Mouse (Mus musculus) kidney, postnatal 4 days (tissue): ENCODE measurements around the gene Rgma.

ENCODE experiments used
- DNase-seq, 2 experiments: peaks; one replicate each; pipeline ENCODE4 v3.0.0; 2021; ENCODE audit warnings: mixed read lengths in 2 of 2

The Rgma gene

DNA sequence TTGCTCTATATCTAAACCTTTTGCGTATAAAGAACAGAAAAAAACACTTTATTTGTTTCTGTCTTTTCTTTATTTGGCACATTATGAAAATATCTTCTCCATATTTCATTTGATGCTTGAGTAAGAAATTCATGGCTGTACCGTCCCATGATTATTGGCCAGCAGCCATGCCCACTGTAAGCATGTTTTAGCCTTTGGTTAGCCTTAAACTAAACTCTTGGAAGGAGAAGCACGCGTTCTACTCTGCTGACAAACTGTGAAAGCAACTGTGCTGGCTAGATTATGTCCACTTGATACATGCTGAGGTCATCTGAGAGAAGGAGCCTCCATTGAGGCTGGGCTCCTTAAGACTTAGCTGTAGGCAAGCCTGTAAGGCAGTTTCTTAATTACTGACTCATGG is 66.9 kb downstream of the Rgma start:
- no peak for DNase-seq

DNA sequence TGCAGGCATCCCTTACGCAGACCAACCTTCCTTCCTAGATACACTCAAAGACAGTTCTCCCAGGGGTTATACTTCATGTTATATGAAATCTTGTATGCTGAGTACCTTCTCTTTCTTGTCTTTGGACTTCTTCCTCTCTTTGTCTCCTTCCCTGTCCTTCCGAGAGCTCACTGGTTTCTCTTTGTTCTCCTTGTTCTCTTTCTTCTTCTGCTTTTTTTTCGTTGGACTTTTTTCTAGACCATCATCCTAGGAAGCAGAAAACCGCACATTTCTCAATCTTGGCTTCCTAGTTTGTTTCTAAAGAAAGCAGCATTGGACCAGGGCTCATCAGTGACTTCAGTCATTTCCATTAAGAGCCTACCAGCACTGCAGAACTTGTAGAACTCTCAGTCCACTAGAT is 76.3 kb downstream of the Rgma start:
- DNase-seq: no peak

DNA sequence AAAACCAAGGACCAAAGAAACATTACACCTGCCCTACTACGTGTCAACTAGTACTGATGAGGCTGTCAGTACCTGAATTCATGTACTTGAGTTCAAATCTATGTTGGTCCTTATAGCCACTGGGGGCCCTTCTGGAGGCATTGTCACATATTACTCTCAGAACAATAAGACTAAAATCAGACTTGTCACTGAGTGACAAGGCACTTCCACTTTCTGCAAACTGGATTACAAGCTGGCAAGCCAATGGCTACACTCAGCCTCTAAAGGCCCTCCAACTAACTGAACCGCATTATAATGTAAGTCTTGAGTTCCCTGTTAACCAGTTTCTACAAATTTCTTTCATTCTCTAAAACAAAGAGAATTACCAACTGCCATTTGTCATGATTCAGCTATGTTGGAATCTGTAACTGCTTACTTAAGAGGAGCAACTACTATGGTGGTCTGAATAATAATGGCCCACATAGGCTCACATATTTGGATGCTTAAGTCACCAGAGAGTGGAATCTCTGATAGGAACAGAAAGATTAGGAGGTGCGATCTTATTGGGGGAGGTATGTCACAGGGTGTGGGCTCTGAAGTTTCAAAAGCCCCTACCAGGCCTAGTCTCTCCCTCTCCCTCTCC is 77.0 kb downstream of the Rgma start:
- no peak for DNase-seq

DNA sequence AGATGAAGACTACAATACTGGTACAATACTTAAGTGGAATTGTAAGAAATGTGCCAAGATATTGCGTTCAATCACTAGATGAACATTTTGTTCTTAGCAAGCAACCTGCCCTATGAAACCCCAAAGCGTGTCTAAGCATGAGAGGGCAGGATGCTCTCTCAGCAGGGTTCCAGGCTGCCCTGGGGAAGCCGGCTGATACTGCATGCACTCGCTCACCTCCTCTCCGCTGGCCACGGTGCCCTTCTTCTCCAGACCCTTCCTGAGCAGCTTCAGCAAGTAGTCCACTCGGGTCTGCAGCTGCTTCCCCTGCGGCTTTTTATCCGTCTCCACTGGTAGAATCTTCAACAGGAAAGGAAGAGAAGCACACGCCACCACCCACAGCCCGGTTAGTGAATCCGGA is 78.8 kb downstream of the Rgma start:
- no peak for DNase-seq

DNA sequence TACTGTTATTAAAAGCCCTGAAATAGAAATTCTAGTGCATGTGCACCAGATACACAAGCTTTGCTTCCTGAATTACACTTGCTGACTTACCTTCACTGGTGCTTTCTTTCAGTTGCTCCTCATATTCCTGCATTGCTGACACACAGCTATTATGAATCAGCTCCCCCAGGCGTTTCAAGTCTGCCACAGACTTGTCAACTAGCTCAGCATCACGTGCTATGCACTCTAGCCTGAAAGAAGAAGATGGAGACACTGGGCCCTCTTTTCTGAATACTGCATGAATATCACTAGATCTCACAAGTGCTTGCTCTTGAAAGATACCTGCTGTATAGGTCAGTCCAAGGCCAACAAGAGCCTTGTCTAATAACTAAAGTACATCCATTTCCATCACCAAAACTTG is 88.2 kb downstream of the Rgma start:
- DNase-seq: no peak

DNA sequence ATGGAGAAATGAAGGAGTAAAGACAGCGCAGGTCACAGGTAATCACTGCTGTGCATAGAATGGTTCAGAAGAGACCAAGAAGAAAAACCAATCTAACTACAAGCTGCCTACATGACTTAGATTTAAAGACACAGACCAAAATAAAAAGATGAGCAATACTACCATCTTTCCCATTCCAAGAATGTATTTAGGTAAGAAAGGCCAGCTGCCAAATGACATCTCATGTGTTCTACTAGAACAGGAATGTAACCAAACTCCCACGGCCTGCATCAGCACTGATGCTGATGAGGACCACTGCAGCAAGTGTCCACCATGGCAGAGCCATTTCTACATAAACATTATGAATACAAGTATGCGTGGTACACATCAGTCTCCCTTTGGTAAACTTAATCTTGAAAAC is 92.4 kb downstream of the Rgma start:
- no peak for DNase-seq
